Mouse (Mus musculus) forebrain, postnatal 0 days (tissue): ENCODE measurements at regions not wholly inside any gene's neighbourhood (a gene's known extent, or its start where the extent isn't known, plus 50 kb on each side); places are given as distances from the start of the nearest gene placed in this dataset.
A peak's percentile ranks its signal among the peaks of the same experiment; 100 is the strongest.

Source experiments
- ATAC-seq: fragments of 200-750 bp; cut with Nextera tagmentation; 2 replicates; pipeline ENCODE4 v1.8.0; 2017; ENCODE audit warnings: mild to moderate bottlenecking, moderate library complexity
- DNase-seq: peaks from one replicate; pipeline ENCODE4 v3.0.0-alpha.2; 2015
- H3K27ac ChIP-seq: fragments of 300-500 bp; sonication (generic); 2 replicates; pipeline ENCODE4 v1.5.1; 2014; ENCODE audit warnings: low read depth, mild to moderate bottlenecking, antibody characterized with exemption, low read length, moderate library complexity, mixed read lengths
- H3K27me3 ChIP-seq: fragments of 300-500 bp; sonication (generic); 2 replicates; pipeline ENCODE4 v1.6.1; 2014; ENCODE audit warnings: mild to moderate bottlenecking, low read length, mixed read lengths; ENCODE audit not compliant: insufficient read depth
- H3K36me3 ChIP-seq: fragments of 300-500 bp; sonication (generic); 2 replicates; pipeline ENCODE4 v1.6.1; 2014; ENCODE audit warnings: mild to moderate bottlenecking, moderate library complexity; ENCODE audit not compliant: insufficient read depth
- H3K4me1 ChIP-seq: fragments of 300-500 bp; sonication (generic); 2 replicates; pipeline ENCODE4 v1.6.1; 2014; ENCODE audit warnings: antibody characterized with exemption; ENCODE audit not compliant: insufficient read depth
- H3K4me2 ChIP-seq: fragments of 300-500 bp; sonication (generic); 2 replicates; pipeline ENCODE4 v1.6.1; 2014; ENCODE audit warnings: low read depth, mild to moderate bottlenecking, moderate library complexity
- H3K4me3 ChIP-seq: fragments of 300-500 bp; sonication (generic); 2 replicates; pipeline ENCODE4 v1.5.1; 2014; ENCODE audit warnings: low read depth, low read length, mixed read lengths
- H3K9ac ChIP-seq: fragments of 300-500 bp; sonication (generic); 2 replicates; pipeline ENCODE4 v1.6.1; 2014; ENCODE audit warnings: mild to moderate bottlenecking
- H3K9me3 ChIP-seq: fragments of 300-500 bp; sonication (generic); 2 replicates; pipeline ENCODE4 v1.6.1; 2016; ENCODE audit warnings: low read length
- CTCF ChIP-seq: sonication (generic); IDR thresholded peaks from 2 replicates; pipeline ENCODE4 v1.5.1; 2016; ENCODE audit warnings: antibody characterized with exemption, control low read depth, low read depth
- WGBS: fragments of 180-500 bp; shearing (Covaris S2); extraction: QIAGEN DNeasy Blood & Tissue Kit; methylation state at CpG from one replicate; pipeline ENCODE4 v1.1.7; 2014; 5-methylcytosine and 5-hydroxymethylcytosine counted together

DNA sequence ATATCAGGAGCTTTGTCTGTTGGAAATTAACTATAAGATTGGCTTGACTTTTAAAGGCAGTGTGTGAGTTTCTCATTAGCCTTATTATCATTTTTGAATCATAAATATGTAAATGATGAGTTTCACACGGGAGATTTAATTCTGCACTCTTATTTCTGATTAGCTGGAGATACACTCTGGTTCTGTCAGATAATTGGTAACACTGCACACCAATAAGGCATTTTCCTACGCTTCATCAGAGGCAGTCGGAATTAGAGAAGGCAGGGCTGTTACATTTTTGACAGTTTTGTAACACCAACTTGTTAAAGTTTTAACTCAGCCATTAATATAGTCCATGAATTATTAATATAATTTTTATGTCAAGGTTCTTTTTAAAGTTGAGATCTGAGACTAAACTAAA, 347.3 kb downstream of the Zfp352 start:
- WGBS: 51% methylated on average over 3 of the region's 3 CpGs

DNA sequence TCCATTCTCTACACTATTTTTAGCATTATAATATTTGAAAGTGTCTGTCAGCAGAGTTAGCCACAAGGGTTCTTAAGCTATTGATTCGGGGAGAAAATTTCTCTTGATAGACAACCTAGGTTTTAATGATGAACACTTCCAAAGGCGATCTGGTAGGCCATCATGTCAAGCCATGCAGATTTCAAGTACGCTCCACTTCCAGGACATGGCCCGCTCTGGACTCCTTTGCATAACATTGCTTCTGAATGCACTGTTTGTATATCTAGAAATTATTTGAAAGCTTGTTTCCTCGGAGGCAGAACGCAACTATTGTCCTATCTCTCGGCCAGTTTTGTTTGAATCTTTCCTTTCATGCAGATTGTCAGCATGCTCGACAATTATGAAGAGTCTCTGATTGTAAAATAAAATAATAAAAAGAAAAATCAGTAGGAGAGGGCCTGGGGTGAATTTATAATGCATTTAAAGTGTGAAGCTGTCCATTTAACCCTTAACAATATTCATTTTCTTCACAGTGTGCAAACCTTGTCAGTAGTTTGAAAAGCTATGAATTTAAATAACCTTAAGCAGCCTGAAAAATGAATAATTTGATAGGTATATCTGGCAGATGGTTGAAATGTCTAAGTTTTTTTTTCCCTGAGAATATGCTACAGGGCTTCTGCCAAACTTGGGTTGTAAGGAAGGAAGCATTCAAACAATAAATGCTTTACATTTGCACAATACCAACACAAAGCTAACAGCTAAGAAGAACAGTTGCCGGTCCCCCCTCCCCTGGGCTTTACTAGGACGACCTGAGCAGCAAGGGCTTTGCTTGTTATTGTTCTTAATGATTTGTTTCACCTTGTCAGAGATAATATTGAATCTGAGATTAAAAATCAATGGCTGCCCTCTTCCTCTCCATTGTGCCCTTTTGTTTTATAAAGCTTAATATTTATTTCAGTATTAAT, 357.8 kb downstream of the Zfp352 start:
- Histone ChIP-seq H3K9ac (no peak overlapping the region), H3K9me3 (no peaks in the 10 kb centered on the region), H3K36me3 (no peaks in the 10 kb centered on the region), H3K27ac (no peak overlapping the region), H3K4me1 (no peaks in the 10 kb centered on the region), H3K4me3 (no peak overlapping the region), H3K4me2 (no peak overlapping the region), H3K27me3 (no peaks in the 10 kb centered on the region)
- DNase-seq: no peak
- no peak for ATAC-seq
- 59% methylated on average over 10 of the region's 10 CpGs for WGBS
- no peak for TF ChIP-seq CTCF

More for the DNA sequence above, 347.3 kb downstream of the Zfp352 start:
- Histone ChIP-seq H3K4me1 (no peaks in the 10 kb centered on the region), H3K9ac (no peak overlapping the region), H3K27me3 (no peaks in the 10 kb centered on the region), H3K4me3 (no peak overlapping the region), H3K36me3 (no peaks in the 10 kb centered on the region), H3K27ac (no peak overlapping the region), H3K9me3 (no peaks in the 10 kb centered on the region), H3K4me2 (no peak overlapping the region)
- TF ChIP-seq CTCF: no peak
- DNase-seq (no peak), ATAC-seq (peak; percentile 27; the same call in 1 of the 2 replicates)

DNA sequence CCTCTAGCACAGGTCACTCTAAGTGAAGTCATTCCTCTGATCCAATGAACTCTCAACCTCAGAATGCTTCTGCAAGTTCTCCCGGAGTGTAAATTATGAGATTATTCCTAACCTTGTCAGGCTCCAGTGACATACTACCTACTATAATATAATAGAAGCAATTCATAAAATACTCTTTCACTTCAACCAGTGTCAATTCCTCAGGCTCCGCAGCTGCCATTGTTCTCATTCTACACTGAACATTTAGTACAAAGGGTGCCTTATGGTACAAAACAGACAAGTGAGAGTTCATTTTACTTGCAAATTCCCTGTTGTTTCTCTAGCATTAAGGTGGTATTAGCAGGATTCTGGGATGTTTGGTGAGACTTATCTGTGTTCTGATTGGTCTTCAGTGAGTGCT, 379.7 kb downstream of the Zfp352 start:
- Histone ChIP-seq H3K4me1 (no peaks in the 10 kb centered on the region), H3K36me3 (no peaks in the 10 kb centered on the region), H3K27me3 (no peaks in the 10 kb centered on the region), H3K27ac (no peak overlapping the region), H3K9ac (no peak overlapping the region), H3K9me3 (no peaks in the 10 kb centered on the region), H3K4me3 (no peak overlapping the region), H3K4me2 (no peak overlapping the region)
- 24% methylated on average over 2 of the region's 2 CpGs for WGBS
- peak; percentile 78; the same call in 1 of the 2 replicates for ATAC-seq
- DNase-seq: no peak
- no peak for TF ChIP-seq CTCF

DNA sequence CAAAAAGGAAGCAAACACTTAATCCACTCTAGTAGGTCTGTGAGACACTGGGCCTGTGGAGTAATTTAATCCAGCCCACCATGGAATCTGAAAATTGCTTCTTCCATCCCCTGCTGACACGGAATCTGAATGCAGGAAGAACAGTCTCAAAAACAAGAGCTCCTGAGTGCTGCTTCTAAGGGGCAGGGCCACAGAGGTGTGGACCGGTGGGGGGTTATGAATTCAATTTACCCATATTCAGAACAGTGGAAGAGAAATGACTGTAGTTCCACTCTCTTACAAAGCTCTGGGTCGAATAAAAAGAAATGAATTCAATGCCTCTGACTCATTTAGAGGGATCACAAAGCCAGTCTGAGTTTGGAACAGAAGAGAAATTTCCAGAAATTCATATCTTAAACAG, 390.3 kb downstream of the Zfp352 start:
- no peak overlapping the region for H3K27ac ChIP-seq
- ATAC-seq (no peak), DNase-seq (no peak)
- no peaks in the 10 kb centered on the region for H3K36me3 ChIP-seq
- no peaks in the 10 kb centered on the region for H3K9me3 ChIP-seq
- no peak overlapping the region for H3K4me2 ChIP-seq
- no peaks in the 10 kb centered on the region for H3K4me1 ChIP-seq
- H3K9ac ChIP-seq: no peak overlapping the region
- H3K27me3 ChIP-seq: no peaks in the 10 kb centered on the region
- no peak for TF ChIP-seq CTCF
- no peak overlapping the region for H3K4me3 ChIP-seq
- WGBS: 15% methylated on average over 3 of the region's 3 CpGs

DNA sequence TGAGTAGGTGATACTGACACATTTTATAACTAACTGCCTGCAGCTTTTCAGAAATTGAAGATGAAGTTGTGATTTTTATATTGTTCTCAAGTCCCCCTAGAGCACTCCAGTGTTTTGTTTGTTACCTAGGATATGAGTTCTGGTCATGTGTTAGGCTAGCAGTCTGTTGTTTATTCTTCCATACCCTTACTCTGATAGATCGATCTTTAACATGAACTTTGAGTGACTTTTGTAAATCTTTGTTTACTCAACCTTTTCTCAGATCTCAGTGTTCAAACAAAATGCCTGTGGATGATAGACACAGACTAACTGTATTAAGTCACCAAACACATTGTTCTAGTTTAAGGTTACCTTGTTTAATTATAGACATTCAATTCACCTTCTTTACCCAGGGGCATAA, 409.3 kb downstream of the Zfp352 start:
- H3K27ac ChIP-seq: no peak overlapping the region
- DNase-seq (no peak), ATAC-seq (no peak)
- no peak overlapping the region for H3K4me3 ChIP-seq
- 91% methylated on average over 1 of the region's 1 CpGs for WGBS
- H3K27me3 ChIP-seq: no peaks in the 10 kb centered on the region
- H3K36me3 ChIP-seq: no peaks in the 10 kb centered on the region
- no peaks in the 10 kb centered on the region for H3K4me1 ChIP-seq
- H3K9me3 ChIP-seq: no peaks in the 10 kb centered on the region
- no peak overlapping the region for H3K9ac ChIP-seq
- TF ChIP-seq CTCF: no peak
- no peak overlapping the region for H3K4me2 ChIP-seq

- Histone ChIP-seq H3K4me2 (no peak overlapping the region), H3K36me3 (no peaks in the 10 kb centered on the region), H3K9ac (no peak overlapping the region), H3K27ac (no peak overlapping the region), H3K27me3 (no peaks in the 10 kb centered on the region), H3K4me1 (no peaks in the 10 kb centered on the region), H3K9me3 (no peaks in the 10 kb centered on the region), H3K4me3 (no peak overlapping the region)
- DNase-seq (peak; percentile 18), ATAC-seq (peak; percentile 58)
- TF ChIP-seq CTCF: no peak
Measured at GRCm38 (mm10) chr4:90672267-90672945, 453.8 kb downstream of the Zfp352 start.

DNA sequence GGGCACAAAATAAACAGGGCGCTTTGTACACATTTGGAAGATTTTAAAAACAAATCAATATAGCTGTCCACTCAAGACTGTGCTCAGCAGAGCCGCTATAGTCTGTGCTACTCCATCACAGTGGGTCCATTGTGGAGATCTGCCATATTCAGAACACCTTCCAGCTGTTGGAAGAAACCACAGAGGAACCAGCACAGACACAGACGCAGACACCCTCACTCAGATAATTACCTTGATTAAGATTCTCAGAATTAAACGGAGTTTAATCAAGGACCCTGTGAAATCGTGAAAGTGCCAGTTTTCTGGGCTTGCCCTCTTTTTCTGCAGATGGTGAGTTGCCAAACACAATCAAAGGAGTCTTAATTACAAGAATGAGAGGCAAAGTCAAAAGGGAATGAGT, 478.3 kb downstream of the Zfp352 start:
- Histone ChIP-seq H3K9ac (no peak overlapping the region), H3K4me1 (no peaks in the 10 kb centered on the region), H3K27ac (no peak overlapping the region), H3K4me3 (no peak overlapping the region), H3K27me3 (no peaks in the 10 kb centered on the region), H3K4me2 (no peak overlapping the region), H3K9me3 (no peaks in the 10 kb centered on the region), H3K36me3 (no peaks in the 10 kb centered on the region)
- ATAC-seq: peak; percentile 53
- DNase-seq: peak; percentile 4
- WGBS: 51% methylated on average over 5 of the region's 5 CpGs
- no peak for TF ChIP-seq CTCF
